Mouse (Mus musculus): ENCODE measurements around the gene Qdpr.

Qdpr gene

DNA sequence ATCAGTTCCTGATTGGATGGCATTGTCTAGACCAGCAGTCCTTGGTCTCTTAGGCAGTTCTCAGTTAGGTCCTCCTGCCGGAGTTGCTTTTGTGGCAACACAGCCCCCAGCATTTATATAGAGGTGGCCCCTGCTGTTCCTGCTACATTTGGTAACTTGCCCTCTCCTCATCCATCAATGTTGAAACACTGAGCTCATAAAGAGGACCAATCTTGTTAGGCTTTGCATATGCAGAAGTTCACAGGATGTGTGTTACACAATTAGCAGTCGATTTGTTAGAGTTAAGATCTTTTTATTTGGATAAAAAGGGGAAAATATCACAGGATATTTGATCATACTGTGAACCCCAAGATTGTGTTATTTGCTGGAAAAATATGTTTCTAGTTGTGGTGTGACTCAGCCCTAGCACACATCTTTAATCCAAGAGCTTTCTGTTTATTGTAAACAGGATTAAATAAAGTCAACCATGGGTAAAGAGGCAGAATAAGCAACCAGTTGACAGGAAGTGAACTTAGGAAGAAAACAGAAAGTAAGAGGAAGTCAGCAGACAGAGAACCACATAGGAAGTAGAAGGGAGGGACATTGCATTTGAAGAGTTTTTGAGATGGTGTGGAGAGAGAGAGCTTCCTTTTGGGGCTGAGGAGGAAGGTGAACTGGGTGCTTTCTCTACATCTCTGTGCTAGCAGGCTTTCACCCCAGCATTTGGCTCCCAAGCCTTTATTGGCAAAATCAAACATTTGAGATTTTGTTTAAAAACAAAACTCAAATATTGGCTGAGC lies 65.8 kb downstream of the Qdpr start:
- no peak for DNase-seq (ENCODE audit: low spot score in 2 of 2)

Measured in spleen, postnatal 10 days (tissue).